Mouse (Mus musculus) megakaryocyte, embryonic 14.5 days (primary cell): Measurements from ENCODE around the gene Pprc1. TPM values are rescaled to one million over a fixed set of nuclear protein-coding genes. Genes with fewer than 3 reads are reported as not detected.

Experiments used
- H3K27me3 ChIP-seq: replicated peaks from 2 replicates; pipeline ENCODE3; 2012; ENCODE audit warnings: inconsistent platforms
- H3K36me3 ChIP-seq: replicated peaks from 2 replicates; pipeline ENCODE3; 2012; ENCODE audit warnings: low read length, inconsistent platforms, mixed read lengths
- H3K4me1 ChIP-seq: 2 replicates; pipeline ENCODE4 v1.6.1; 2012; ENCODE audit warnings: inconsistent platforms
- H3K4me3 ChIP-seq: replicated peaks from 2 replicates; pipeline ENCODE3; 2012; ENCODE audit warnings: moderate library complexity, mild to moderate bottlenecking, inconsistent platforms
- H3K9me3 ChIP-seq: 2 replicates; pipeline ENCODE4 v1.6.1; 2012; ENCODE audit warnings: inconsistent platforms
- FLI1 ChIP-seq: IDR thresholded peaks from 2 replicates; pipeline ENCODE4 v1.6.1; 2012; ENCODE audit warnings: low read length, inconsistent platforms, mixed read lengths
- GATA1 ChIP-seq: IDR thresholded peaks from 3 replicates; pipeline ENCODE4 v1.6.1; 2012; ENCODE audit warnings: mixed read lengths, low read length, inconsistent platforms, borderline replicate concordance
- polyA plus RNA-seq: library from polyadenylated mRNA; stranded (reverse); fragments of >175 nt; gene quantifications from 2 replicates; pipeline ENCODE4 v1.2.3, GENCODE M21; 2012; ENCODE audit warnings: low replicate concordance; ENCODE audit not compliant: insufficient read depth

Pprc1 gene
- polyA plus RNA-seq, 1 experiment = 8.7 TPM

- Histone ChIP-seq H3K36me3 (peaks cover 64% of the 10 kb centered on the region), H3K4me3 (no peak overlapping the region), H3K4me1 (peaks cover 29% of the 10 kb centered on the region), H3K9me3 (no peaks in the 10 kb centered on the region), H3K27me3 (no peaks in the 10 kb centered on the region)
- no peak for TF ChIP-seq FLI1
Observed at GRCm38 (mm10) chr19:46078535-46078934, 33.8 kb downstream of the Pprc1 start.

GRCm38 (mm10) chr19:46085185-46085584 lies 40.5 kb downstream of the Pprc1 start:
- Histone ChIP-seq H3K27me3 (peaks cover 4% of the 10 kb centered on the region), H3K36me3 (peaks cover 55% of the 10 kb centered on the region), H3K4me3 (no peak overlapping the region), H3K4me1 (no peaks in the 10 kb centered on the region), H3K9me3 (no peaks in the 10 kb centered on the region)
- no peak for TF ChIP-seq FLI1
- TF ChIP-seq GATA1 = no peak

GRCm38 (mm10) chr19:46086337-46086736 lies 41.7 kb downstream of the Pprc1 start:
- no peak for TF ChIP-seq FLI1
- TF ChIP-seq GATA1 = no peak
- H3K9me3 ChIP-seq = no peaks in the 10 kb centered on the region
- peaks cover 4% of the 10 kb centered on the region for H3K27me3 ChIP-seq
- no peak overlapping the region for H3K4me3 ChIP-seq
- H3K4me1 ChIP-seq = no peaks in the 10 kb centered on the region
- H3K36me3 ChIP-seq = peaks cover 43% of the 10 kb centered on the region

GRCm38 (mm10) chr19:46087871-46088270 lies 43.2 kb downstream of the Pprc1 start:
- TF ChIP-seq FLI1 (no peak), GATA1 (no peak)
- Histone ChIP-seq H3K36me3 (peaks cover 28% of the 10 kb centered on the region), H3K4me3 (no peak overlapping the region)

GRCm38 (mm10) chr19:46091641-46092040 lies 47.0 kb downstream of the Pprc1 start:
- TF ChIP-seq FLI1 (no peak), GATA1 (no peak)
- Histone ChIP-seq H3K27me3 (peaks cover 16% of the 10 kb centered on the region), H3K36me3 (no peaks in the 10 kb centered on the region), H3K9me3 (peaks cover 6% of the 10 kb centered on the region; the same call in 1 of the 2 replicates), H3K4me1 (no peaks in the 10 kb centered on the region), H3K4me3 (no peak overlapping the region)

More at GRCm38 (mm10) chr19:46087871-46088270, 43.2 kb downstream of the Pprc1 start:
- Histone ChIP-seq H3K4me1 (no peaks in the 10 kb centered on the region), H3K9me3 (no peaks in the 10 kb centered on the region), H3K27me3 (peaks cover 14% of the 10 kb centered on the region)

GRCm38 (mm10) chr19:46094144-46094543 lies 49.5 kb downstream of the Pprc1 start:
- Histone ChIP-seq H3K27me3 (peaks cover 16% of the 10 kb centered on the region), H3K4me3 (no peak overlapping the region), H3K9me3 (peaks cover 9% of the 10 kb centered on the region; the same call in 1 of the 2 replicates), H3K36me3 (no peaks in the 10 kb centered on the region), H3K4me1 (peaks cover 3% of the 10 kb centered on the region; the same call in 1 of the 2 replicates)
- no peak for TF ChIP-seq GATA1
- no peak for TF ChIP-seq FLI1

GRCm38 (mm10) chr19:46095291-46095690 lies 50.6 kb downstream of the Pprc1 start:
- Histone ChIP-seq H3K27me3 (peaks cover 12% of the 10 kb centered on the region), H3K9me3 (peaks cover 9% of the 10 kb centered on the region; the same call in 1 of the 2 replicates), H3K36me3 (no peaks in the 10 kb centered on the region), H3K4me3 (no peak overlapping the region), H3K4me1 (peaks cover 3% of the 10 kb centered on the region; the same call in 1 of the 2 replicates)
- TF ChIP-seq FLI1 = no peak
- TF ChIP-seq GATA1 = no peak

- TF ChIP-seq GATA1 (no peak), FLI1 (no peak)
- Histone ChIP-seq H3K27me3 (peaks cover 11% of the 10 kb centered on the region), H3K9me3 (peaks cover 13% of the 10 kb centered on the region), H3K36me3 (no peaks in the 10 kb centered on the region), H3K4me1 (peaks cover 3% of the 10 kb centered on the region; the same call in 1 of the 2 replicates), H3K4me3 (no peak overlapping the region)
Observed at GRCm38 (mm10) chr19:46096396-46096795, 51.7 kb downstream of the Pprc1 start.

- TF ChIP-seq GATA1 (no peak), FLI1 (no peak)
- Histone ChIP-seq H3K4me1 (peaks cover 3% of the 10 kb centered on the region; the same call in 1 of the 2 replicates), H3K9me3 (peaks cover 14% of the 10 kb centered on the region), H3K27me3 (peaks cover 1% of the 10 kb centered on the region), H3K36me3 (no peaks in the 10 kb centered on the region), H3K4me3 (no peak overlapping the region)
Observed at GRCm38 (mm10) chr19:46099561-46099960, 54.9 kb downstream of the Pprc1 start.

- peaks cover 9% of the 10 kb centered on the region for H3K4me1 ChIP-seq
- no peak overlapping the region for H3K4me3 ChIP-seq
Observed at GRCm38 (mm10) chr19:46103437-46104186, 58.9 kb downstream of the Pprc1 start.

More at GRCm38 (mm10) chr19:46103437-46104186, 58.9 kb downstream of the Pprc1 start:
- Histone ChIP-seq H3K27me3 (peaks cover 3% of the 10 kb centered on the region), H3K9me3 (peaks cover 10% of the 10 kb centered on the region), H3K36me3 (no peaks in the 10 kb centered on the region)
- no peak for TF ChIP-seq GATA1
- TF ChIP-seq FLI1 = no peak
